Mouse (Mus musculus) midbrain, embryonic 13.5 days (tissue): ENCODE measurements around the gene Gm20883. TPM values are rescaled to one million over a fixed set of nuclear protein-coding genes. Genes with fewer than 3 reads are reported as not detected.
"Not testable (repeated sequence)": the region's sequence is repeated elsewhere in the genome, so short reads cannot be mapped to it uniquely, and the experiment has no call there.

Experiments
- ATAC-seq: fragments of 200-750 bp; cut with Nextera tagmentation; 2 replicates; pipeline ENCODE4 v1.8.0; 2017; ENCODE audit warnings: mild to moderate bottlenecking, moderate TSS enrichment, moderate library complexity
- H3K27ac ChIP-seq: fragments of 300-500 bp; sonication (generic); 2 replicates; pipeline ENCODE4 v1.5.1; 2015; ENCODE audit warnings: inconsistent platforms, mild to moderate bottlenecking, moderate library complexity
- H3K27me3 ChIP-seq: fragments of 300-500 bp; sonication (generic); 2 replicates; pipeline ENCODE4 v1.6.1; 2015; ENCODE audit warnings: mild to moderate bottlenecking, inconsistent platforms
- H3K36me3 ChIP-seq: fragments of 300-500 bp; sonication (generic); 2 replicates; pipeline ENCODE4 v1.6.1; 2015; ENCODE audit warnings: mild to moderate bottlenecking, inconsistent platforms
- H3K4me1 ChIP-seq: fragments of 300-500 bp; sonication (generic); replicated peaks from 2 replicates; pipeline ENCODE4 v1.6.1; 2015; ENCODE audit warnings: inconsistent platforms
- H3K4me2 ChIP-seq: fragments of 300-500 bp; sonication (generic); replicated peaks from 2 replicates; pipeline ENCODE4 v1.6.1; 2015; ENCODE audit warnings: moderate library complexity, mild to moderate bottlenecking, inconsistent platforms
- H3K4me3 ChIP-seq: fragments of 300-500 bp; sonication (generic); replicated peaks from 2 replicates; pipeline ENCODE4 v1.5.1; 2015; ENCODE audit warnings: mild to moderate bottlenecking, inconsistent platforms
- H3K9ac ChIP-seq: fragments of 300-500 bp; sonication (generic); replicated peaks from 2 replicates; pipeline ENCODE4 v1.6.1; 2015; ENCODE audit warnings: mild to moderate bottlenecking, inconsistent platforms
- H3K9me3 ChIP-seq: fragments of 300-500 bp; sonication (generic); 2 replicates; pipeline ENCODE4 v1.6.1; 2016; ENCODE audit warnings: mild to moderate bottlenecking, inconsistent platforms
- WGBS: fragments of 180-500 bp; shearing (Covaris S2); methylation state at CpG from one replicate; pipeline ENCODE4 v1.1.7; 2015; 5-methylcytosine and 5-hydroxymethylcytosine counted together
- polyA plus RNA-seq: library from polyadenylated mRNA; unstranded; fragments of >200 nt; fragmentation: Nextera tagmentation; extraction: Ambion mirVana; gene quantifications from 2 replicates; pipeline ENCODE4 v1.2.1, GENCODE M21; 2015

Gene Gm20883
- polyA plus RNA-seq = not detected in 2 replicates

DNA sequence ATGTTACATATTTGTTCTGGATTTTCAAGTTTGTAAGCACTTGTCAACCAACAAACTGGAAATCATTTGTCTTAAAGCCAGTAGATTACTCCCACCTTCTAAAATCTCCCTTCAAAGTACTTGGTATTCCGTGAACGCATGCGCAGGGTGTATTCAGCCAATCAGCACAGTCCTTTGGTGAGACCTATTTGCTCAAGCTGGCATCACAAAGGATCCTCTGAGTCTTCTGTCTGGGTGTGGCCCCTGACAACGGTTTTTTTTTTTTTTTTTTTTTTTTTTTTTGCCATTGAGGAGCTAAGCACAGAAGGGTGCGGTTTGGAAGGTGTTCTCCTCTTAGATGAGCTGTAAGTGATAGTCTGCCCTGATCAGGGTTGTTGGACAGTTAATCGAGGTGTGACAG is at the start of gene Gm20883:
Gene Gm20883 (plus strand): TSS at position 301 of the 400 bp plus-strand sequence.
- H3K4me3 ChIP-seq, H3K4me2 ChIP-seq, H3K27ac ChIP-seq, H3K9ac ChIP-seq, H3K9me3 ChIP-seq, ATAC-seq, H3K36me3 ChIP-seq, H3K27me3 ChIP-seq, H3K4me1 ChIP-seq: not testable (repeated sequence)
- no CpG with 5 or more reads among the region's 6 CpGs for WGBS
